Mouse (Mus musculus) ES-CJ7 (cell line): ENCODE results near the gene Stard13.

ENCODE experiments used
- DNase-seq: peaks from one replicate; pipeline ENCODE4 v3.0.0; 2011; ENCODE audit warnings: low read depth, low spot score

Stard13 gene

DNA sequence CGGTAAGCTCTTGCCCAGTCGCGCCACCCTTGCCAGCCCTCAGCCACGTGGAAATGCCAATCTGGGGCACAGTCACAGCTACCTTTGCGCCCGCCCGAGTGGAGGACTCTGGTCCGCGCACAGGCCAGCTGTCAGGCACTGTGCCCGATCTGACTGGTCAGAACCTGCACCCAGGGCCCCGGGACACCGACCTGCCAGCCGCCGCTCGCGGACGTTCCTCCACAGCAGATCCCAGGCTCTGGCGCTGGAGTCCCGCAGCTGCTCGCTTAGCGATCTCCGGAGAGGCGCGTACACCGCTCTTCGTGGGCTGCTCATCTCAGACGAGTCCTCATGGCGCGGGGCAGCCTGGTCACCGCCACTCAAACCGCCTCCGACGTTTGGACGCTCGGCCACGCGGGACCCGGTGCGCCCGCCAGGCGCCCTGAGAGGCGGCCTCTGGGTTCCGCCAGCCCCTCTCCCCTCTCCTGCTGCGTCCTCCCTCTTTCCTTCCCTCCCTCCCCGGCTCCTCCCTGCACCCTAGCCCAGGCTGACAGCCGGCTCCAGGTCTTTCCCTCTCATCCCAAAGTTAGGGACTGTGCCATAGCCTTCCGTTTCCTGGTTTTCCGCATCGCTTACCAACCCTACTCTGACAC lies at the start of gene Stard13:
Gene Stard13 (minus strand): TSS at position 437 of the 632 bp plus-strand sequence.
- peak; percentile 9 for DNase-seq

DNA sequence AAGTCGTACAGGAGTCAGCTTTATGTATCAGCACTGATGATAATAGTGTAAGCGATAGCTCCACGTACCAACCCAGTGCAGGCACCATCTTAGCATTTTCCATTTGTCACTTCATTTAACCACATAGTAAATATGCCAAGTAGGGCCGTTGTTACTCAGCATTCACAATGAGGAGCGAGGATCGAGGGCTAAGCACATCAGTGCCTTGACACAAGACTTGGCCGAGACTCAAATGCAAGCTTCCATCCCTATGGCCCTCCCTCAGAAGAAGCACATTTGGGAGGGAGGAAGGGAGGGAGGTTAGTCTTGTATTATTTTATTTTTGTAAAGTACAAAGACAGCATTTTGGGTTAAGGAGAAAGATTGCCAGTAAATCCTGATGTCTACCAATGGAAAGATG lies 45.9 kb upstream of the Stard13 start:
- DNase-seq, result no peak

DNA sequence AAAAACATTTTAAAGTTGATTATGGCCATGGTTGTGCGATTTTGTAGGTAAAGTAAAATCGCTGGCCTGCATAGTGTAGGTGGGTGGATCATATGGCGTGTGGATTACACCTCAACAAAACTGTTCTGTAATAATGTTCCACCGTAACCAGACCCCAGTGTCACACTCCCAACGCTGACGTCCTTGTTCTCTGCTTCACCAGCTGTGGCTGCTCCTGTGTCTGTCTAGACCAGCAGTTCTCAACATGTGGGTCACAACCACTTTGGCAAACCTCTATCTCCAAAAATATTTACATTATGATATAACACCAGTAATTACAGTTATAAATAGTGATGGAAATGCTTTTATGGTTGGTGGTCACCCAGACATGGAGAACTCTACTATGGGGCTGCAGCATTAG lies 44.3 kb upstream of the Stard13 start:
- no peak for DNase-seq

DNA sequence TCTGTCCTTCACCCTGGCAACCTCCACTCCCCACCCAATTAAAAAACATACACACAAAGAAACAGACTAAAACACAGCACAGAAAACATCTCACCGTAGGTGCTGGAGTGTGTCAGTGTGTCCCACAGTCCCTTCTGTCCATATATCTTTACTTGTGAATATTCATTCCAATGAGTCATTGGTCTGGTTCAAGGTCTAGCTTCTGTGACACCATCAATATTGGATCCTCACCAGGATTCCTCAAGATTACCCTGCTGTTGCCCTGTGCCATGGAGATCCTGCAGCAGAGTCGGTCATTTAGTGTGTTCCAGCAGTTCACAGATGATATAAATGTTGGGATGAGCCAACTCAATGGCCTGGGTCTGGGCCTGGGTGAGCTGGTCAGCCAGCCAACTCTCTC lies 42.4 kb upstream of the Stard13 start:
- no peak for DNase-seq

DNA sequence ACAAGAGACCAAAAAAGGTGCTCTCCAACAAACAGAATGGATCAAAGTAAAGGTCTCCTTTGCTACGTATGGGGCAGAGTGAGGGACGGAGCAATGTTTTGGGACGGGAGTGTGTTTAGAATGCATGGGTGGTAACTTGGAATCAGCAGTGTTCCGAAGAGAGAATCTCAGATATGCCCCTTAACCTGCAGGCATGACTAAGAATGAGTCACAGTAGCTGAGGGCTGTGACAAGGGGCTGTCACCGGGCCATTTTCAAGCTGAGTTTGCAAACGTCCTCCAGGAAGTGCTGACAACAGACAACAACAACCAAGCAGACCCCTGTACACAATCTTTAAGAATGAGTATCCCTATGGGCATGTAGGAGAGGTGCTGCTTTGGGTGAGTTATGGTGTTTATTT lies 40.6 kb upstream of the Stard13 start:
- DNase-seq, result no peak

DNA sequence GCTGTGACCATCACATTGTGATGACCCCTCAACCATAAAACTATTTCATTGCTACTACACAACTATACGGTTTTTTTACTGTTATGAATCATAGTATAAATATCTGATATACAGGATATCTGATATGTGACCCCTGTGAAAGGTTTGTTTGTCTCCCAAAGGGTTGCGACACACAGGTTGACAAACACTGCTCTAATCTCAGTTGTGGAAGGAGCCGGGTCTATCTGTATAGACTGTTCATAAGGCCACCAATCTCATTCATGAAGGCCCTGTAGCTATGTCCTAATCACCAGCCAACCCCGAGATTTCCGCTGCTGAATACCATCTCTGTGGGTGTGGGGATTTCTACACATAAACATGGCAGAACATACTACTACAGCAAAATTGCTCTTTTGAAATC lies 37.2 kb upstream of the Stard13 start:
- DNase-seq, result no peak

DNA sequence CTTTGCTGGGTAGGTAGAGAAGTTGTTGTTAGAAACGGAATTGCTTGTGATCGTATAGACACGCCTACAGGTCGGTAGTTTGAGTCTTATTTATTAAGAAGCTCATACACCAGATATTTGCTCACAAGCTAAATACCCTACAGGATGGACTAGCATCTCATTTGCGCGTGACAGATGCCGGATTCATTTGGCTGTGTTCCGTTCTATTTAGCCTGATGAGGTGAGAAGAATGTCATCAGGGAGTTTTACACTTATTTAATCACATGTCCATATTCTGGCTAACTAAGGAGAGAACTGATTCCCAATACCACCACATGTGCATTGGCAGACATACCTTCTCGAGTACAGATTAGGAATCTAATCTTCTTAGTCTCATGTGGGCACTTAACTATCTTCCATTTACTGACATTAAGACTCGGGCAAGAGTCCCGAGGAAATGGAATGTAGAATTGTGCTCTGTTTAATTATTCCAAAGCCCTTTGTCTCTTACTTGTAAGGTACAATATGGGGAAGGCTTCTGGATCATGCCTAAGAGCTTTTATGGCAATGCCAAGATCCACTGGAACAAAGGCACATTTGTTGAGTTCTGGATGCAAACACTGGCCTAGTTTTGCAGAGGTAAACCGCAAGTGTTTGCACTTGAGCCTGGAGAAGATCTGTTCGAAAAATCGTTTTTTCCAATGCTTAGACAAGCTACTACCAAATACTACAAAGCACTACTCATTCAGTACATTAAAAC lies 33.4 kb upstream of the Stard13 start:
- DNase-seq, result no peak

DNA sequence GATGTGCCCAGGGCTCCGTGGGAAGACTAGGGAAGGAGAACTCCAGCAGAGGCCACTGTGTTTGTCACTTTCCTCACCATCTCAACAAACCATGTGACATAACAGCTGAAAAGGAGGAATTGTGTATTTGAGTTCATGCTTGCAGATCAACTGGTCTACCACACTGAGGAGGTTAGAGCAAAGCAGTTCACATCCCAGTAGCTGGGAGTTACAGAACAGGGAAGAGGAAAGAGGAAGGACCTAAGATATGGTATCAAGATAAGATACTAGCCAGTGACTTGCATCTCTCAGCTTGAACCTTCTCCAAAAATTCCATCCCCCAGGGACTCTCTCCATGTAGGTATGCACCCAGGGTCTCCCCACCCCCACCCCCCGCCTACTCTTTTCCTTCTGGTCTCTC lies 27.9 kb upstream of the Stard13 start:
- no peak for DNase-seq

DNA sequence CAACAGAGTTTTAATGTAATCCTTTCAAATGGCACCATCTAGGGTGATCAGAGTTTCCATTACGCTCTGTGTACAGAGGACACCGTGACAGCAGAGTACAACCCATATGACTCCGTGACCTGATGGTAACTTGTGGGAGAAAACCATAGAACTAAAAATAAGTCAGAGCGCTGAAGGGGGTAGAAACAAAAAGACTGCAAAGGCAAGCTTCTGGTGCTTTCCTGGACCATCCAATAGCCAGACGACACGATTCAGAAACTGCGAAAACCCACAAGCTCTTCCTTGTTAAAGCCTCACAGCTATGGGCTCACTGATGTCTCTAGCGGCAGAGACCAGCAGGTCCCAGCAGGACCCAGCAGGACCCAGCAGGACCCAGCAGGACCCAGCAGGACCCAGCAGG lies 18.6 kb upstream of the Stard13 start:
- DNase-seq, result no peak

DNA sequence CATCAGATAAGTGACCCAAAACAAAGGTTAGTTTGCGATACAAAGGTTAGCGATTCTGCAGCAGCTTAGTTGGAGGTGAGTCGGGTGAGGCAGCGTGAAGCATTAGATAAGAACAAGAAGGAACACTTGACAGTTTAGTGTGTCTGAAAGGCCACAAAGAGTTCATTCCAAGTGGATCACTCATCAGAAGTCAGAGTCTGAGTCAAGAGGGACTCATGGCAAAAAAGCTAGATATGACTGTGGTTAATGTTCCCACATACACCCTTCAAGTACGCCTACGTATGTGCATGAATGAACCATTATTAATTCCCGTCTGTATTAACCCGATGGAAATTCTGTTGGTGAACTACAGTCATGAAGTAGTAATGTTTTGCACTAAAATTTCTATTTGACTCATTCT lies 18.0 kb upstream of the Stard13 start:
- no peak for DNase-seq

DNA sequence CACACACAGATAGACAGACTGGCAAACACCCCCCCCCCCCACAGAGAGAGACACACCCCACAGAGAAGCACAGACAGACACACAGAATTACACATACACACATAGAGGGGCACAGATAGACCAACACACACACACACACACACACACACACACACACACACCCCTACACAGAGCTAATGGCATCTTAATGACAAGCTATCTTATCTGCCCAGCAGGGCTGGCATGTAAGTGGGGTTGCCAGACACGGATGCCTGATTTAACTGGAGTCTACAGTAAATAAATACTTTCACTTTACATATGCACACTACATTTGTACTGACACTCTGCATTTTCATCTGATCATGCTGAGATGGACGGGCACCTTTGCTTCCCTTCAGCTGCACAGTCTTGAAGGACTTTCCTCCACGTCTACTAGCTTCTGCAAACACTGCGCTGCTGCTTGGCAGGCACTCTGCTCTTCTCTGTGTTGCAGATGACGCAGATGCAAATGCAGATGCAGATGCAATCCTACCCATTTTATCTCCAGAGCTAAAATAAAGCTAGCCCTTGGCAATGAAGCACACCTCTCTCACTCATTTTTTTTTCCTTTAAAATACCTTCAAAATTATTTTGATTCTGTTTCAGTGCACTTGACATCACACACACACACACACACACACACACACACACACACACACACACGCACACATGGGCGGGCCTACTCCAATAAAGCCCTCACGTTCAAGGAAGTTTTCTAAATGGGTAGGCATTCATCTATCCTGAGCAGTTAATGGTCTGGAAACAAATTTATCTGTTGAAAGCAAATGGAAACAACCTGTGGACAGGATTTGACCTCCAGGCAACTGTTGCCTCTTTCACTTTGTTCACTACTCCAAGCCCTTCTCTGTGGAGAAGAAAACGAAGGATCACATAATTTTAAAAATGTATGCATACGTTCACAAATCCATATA lies 15.3 kb upstream of the Stard13 start:
- no peak for DNase-seq

DNA sequence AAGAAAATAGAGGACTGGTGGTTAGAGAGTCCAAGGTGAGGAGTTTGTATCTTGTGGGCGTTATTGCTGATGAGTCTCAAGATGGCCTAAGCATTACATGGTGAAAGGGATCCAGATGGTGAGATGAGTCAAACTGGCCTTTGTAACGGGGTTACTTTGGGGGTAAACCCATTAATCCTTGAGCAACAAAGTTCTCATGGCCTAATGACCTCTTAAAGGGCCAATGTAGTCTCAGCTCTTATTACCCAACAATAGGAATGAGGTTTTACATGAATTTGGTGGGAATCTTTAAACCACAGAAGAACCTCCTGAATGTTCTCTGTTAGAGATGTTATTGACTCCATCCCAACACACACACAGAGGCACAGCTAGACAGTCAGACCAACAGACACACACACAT lies 14.4 kb upstream of the Stard13 start:
- no peak for DNase-seq

DNA sequence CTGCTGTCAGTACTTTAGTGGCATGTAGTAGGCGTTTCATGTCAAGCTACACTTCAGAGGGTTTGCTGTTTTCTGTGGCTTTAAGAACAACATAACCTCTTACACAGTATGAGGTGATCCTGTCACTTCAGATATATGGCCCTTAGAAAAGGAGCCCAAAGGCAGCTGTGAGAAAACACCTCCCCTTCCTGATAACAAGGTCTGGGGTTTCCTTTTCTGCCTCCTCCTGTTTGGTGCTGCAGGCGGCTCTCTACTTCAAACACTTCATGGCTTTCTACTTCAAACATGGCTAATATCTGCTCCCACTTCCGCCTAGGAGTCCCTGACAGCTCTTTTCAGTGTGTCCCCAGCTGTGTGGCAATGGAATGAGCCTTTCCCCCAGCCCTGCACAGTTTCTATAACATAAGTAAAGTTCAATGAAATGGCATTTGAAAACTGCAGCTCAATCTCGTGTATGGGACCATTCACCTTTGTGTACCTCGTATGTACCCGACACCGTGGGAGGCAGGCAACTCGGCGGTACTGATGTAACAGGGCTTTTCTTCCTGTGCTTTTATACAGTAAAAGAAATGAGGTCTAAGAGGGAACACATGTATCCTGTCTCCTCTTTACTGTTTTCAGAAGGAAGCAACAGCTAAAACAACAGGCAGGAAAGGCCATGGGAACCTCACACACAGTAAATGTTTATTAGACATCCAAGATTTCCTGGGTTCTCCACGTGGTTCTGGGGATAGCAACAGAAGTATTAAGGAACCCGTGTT lies 13.7 kb upstream of the Stard13 start:
- no peak for DNase-seq

DNA sequence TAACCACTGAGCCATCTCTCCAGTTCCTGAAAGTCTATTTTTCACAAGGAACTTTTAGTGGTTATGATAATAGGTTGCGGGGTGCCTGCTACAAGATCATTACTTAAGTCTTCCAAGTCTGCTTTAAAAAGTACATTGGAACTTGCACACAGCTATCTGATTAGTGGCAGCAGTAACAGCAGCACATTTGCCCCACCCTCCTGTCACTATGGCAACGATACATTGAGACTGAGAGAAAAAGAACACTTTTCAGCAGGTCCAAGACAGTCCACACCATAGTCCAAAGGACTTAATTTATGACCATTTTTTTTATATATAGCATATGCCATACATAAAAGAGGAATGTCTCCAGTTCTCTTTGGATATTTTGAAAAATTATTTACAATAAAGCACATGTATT lies 12.7 kb upstream of the Stard13 start:
- DNase-seq, result no peak

DNA sequence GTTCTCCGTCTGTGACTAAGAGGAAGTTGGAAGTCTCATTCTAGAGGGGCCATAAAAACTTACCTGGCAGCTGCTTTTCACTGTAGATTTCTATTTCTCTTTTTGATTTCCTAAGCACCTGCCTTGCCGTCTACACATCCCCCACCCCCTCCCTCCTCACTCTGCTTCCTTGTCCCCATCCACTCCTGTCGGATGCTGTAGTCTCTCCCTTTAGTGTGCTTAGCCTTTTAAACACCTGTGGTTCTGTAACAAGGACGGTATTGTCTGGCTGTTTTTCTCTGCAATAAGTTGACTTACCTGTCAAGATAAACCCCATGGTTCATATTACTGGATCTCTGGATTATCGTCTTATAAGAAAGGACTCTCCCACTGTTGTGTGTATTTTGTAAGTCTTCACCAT lies 11.9 kb upstream of the Stard13 start:
- no peak for DNase-seq

DNA sequence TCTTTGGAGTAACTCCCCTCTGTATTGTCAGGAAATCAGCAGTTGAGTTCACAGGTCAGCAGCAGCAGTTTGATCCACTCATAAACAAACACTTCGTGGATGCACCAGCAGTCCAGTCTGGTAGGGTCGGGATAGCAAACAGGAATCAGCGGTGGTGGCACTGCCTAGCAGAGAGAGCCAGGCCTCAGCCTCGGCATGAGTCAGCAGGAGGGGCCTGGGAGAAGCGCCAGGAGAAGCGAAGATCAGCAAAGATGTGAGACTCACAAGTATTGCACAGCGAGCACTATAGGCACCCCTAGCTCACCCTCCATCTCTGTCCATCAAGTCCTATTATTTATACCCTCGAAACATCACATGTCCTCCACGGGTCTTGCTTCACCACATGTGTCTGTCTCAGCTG lies 5.1 kb upstream of the Stard13 start:
- DNase-seq, result no peak

DNA sequence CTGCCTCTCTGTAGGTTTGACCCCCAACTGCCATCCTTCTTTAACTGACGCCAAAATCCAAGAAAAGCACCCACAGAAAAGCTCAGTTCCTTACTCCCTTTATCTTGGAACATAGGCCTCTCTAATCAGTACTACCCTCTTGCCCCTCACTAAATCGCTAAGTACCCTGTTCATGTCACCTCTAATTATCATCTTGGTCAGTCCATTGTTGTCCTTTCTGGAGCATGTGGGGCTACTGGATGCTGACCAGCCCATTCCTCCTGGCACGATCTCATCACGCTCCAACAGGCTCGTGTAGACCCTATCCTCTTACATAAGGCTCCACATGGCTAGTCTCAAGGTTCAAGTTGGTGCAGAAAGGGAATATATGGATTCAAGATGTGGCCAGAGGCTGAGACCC lies 2.8 kb upstream of the Stard13 start:
- DNase-seq, result no peak

DNA sequence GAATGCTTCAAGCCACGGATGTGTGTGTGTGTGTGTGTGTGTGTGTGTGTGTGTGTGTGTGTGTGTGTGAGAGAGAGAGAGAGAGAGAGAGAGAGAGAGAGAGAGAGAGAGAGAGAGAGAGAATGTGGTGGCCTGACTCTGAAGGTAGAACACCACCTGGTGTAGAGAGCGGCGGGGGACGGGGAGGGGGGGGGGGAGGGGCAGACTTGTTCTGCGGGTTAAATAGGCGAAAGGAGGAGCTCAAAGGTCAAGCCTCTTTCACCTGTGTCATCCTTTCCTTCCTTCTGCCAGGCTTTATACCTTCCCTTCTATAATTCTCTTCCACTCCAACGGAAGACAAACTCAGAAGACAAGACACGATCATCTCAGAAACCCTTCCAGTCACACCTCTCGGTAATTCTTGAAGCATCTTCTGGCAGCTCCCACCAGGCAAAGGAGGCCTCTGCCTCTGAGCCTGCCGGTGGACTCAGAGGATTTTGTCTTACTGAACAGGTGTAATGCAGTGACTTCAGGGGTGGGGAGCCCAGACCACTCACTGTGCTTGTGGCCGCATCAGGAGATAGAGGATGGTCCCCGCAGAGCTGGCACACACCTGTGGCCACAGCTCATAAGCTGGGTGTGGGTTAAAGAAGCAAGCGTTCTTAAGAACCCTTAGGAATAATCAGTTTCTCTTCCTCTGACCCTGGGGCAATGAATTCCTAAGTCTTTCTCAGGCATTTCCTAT lies 898 bp downstream of the Stard13 start:
- no peak for DNase-seq

DNA sequence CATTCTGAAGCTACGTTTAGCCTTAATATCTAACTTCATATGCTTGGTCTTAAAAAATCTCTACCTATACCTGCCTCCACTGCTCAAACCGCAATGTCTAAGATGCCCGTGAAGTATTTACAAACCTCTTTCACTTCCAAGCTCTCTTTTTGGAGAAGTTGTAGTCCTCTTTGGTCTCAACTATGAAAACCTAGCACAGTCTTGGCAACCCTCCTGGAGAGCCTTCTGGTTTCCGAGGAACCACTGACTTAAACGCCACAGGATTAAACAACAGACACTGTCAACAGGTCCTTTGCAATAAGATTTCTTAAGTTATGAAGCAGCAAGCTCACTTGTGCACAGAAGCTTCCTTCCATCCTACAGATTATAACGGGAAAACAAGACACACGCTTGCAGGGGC lies 1.8 kb downstream of the Stard13 start:
- no peak for DNase-seq

DNA sequence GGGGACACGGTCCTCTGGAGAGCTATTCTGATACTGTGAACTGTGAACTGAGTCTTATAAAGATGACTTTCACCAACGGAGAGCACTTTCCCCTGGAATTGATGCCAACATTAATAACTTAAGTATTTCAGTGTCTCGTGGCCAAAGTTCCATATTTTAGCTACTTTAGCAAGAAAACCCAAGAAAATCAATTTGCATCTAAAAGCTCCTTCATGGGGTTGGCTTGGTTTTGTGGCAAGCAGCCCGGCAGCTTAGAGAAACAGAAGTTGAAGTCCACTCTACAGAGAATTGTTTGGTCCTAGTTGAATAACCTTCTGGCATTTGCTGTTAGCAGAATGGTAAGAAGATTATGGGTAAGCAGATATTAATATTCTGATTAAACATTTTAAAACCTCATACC lies 2.2 kb downstream of the Stard13 start:
- no peak for DNase-seq

DNA sequence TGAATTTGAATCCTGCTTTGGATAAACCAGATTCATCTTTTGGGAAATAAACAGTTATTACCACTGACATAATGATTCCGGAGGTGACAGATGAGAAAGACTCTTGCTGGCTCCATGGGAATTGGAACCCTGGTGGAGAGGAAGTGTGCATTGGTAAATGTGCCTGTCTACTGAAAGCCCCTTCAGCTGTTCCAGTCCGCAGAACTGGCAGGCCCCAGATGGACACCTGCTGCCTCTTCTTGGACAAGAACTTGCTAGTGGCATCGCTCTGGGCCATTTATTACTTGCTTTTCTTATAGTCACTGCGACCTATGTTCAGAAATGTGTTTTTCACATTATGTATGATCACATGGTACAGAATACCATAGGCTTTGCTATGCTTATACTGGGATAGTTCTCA lies 3.2 kb downstream of the Stard13 start:
- DNase-seq, result no peak
